ENCODE assay signal across 8 mouse cellular contexts in the genomic region with DNA sequence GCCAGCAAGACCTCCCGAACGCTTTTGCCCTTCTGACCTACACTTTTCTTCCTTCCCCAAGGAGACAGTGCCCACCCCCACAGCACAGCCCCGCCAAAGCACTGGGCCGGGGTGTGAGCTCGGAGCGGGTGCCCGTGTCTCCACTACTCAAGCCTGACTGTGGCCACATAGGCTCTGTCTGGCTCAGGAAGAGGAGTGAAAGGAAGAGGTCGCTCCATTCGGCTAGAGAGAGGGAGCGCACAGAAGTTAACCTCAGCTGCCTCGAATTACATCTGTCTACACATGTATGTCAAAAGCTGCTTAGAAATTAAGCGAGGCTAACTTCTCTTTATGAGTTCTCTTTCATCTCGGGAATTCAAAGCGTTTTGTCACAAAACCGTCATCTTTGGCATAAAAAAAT.
DNase-seq lines count a peak whose midpoint lies in the region; ATAC-seq and TF ChIP-seq lines count a peak whose summit lies in the region.

No protein-coding gene starts in this region.

- no peak overlapping the region for H3K27ac ChIP-seq in cortical plate, adult 2 months (ENCODE audit: insufficient read depth, low read length)
- 0 out of 2 replicates have a peak overlapping the region, but pooled peaks have one; percentile 8 for H3K27ac ChIP-seq in stomach, embryonic 15.5 days

- H3K27me3 ChIP-seq in stomach, embryonic 15.5 days (replicated peaks), result no peaks in the 10 kb centered on the region

- no peak for TF ChIP-seq CTCF in cortical plate, adult 2 months (IDR thresholded peaks at IDR 0.05; ENCODE audit: extremely low read depth, insufficient read depth, low read length)

- H3K4me3 ChIP-seq in cortical plate, adult 2 months (ENCODE audit: insufficient read depth, low read length), result 0 out of 2 replicates have a peak overlapping the region, but pooled peaks have one; percentile 24
- peak overlapping the region; percentile 32 for H3K4me3 ChIP-seq in stomach, embryonic 15.5 days (replicated peaks)

- intact Hi-C loops in left cerebral cortex, postnatal 4 days (cut with DNase I), result no loop called here

- 2% methylated on average over 15 of the region's 15 CpGs for WGBS in stomach, embryonic 15.5 days

- TF ChIP-seq POLR2A in cortical plate, adult 2 months (IDR thresholded peaks at IDR 0.05; ENCODE audit: extremely low read depth, insufficient read depth, low read length), result no peak

- ATAC-seq in megakaryocyte-erythroid progenitor cell, adult 5-6 weeks (replicated peaks; ENCODE audit: low FRiP score, low TSS enrichment, poor library complexity, severe bottlenecking), result peak; percentile 73
- no peak for ATAC-seq in stomach, embryonic 15.5 days (ENCODE audit: insufficient read depth, low FRiP score, low read depth)

- DNase-seq in left cerebral cortex, adult 18-20 months (ENCODE audit: low spot score in 2 of 2), result peak; percentile 5 to 11
- no peak for DNase-seq in left cerebral cortex, postnatal 4 days
- DNase-seq in heart, adult 8-10 months (ENCODE audit: low spot score), result peak; percentile 33
- peak; percentile 37 for DNase-seq in kidney, postnatal 10 days
- no peak for DNase-seq in urinary bladder, postnatal 14 days (ENCODE audit: low spot score)

- H3K4me1 ChIP-seq in cortical plate, adult 2 months (ENCODE audit: control insufficient read depth, insufficient read depth, low read length), result peaks cover 1% of the 10 kb centered on the region; the same call in 1 of the 2 replicates
- 0 out of 2 replicates have a peak, but pooled peaks cover 6% of the 10 kb centered on the region for H3K4me1 ChIP-seq in stomach, embryonic 15.5 days

- H3K9me3 ChIP-seq in stomach, embryonic 15.5 days, result no peaks in the 10 kb centered on the region

- H3K9ac ChIP-seq in stomach, embryonic 15.5 days, result no peak overlapping the region

- no peaks in the 10 kb centered on the region for H3K36me3 ChIP-seq in stomach, embryonic 15.5 days

- H3K4me2 ChIP-seq in stomach, embryonic 15.5 days, result peak overlapping the region; percentile 68

Comparison
In these comparisons a context has a peak if more than half of its experiments do, and no peak if none do; other contexts are left out.
1. DNase-seq: peak in left cerebral cortex, adult 18-20 months (2 of 2), heart, adult 8-10 months (single experiment) and kidney, postnatal 10 days (single experiment); none in left cerebral cortex, postnatal 4 days (single experiment) and urinary bladder, postnatal 14 days (single experiment).